Mouse (Mus musculus): Measurements from ENCODE around the gene Exoc6b. TPM values are rescaled to one million over a fixed set of nuclear protein-coding genes. Genes with fewer than 3 reads are reported as not detected.

Exoc6b gene
- total RNA-seq, 1 experiment = 19.8 TPM

DNA sequence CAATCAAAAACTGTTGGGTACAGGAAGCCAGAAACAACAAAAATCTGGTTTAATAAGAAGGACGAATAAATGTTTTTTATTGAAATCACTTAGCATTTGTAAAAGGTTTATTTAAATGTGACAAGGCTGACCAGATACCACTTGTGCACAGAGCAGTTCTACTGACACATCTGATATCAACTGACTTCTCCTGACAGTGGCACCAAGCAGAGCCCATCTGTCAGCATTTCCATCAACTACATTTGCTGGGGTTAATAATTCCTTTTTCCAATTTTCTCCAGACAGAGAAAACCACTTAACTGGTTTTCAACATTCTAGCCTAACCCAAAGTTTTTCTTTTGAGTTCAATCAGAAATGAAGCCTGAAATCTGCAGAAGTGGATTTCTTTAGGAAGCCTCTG, 100.8 kb downstream of the Exoc6b start:
- TF ChIP-seq HCFC1 (IDR thresholded peaks at IDR 0.05; ENCODE audit: borderline replicate concordance, insufficient read depth, low read length) = no peak
- no peak for TF ChIP-seq MAFK (IDR thresholded peaks at IDR 0.05; ENCODE audit: insufficient read depth, low read depth, low read length)
- in situ Hi-C loops (cut with MboI; ENCODE audit: low sequenced_read_pairs in 2 of 2, unreplicated experiment in 2 of 2) = no loop called here
- Histone ChIP-seq H3K36me3 (ENCODE audit: control insufficient read depth, insufficient read depth, low read length, poor library complexity, severe bottlenecking) (no peaks in the 10 kb centered on the region), H3K27ac (ENCODE audit: insufficient read depth, low read depth, low read length, poor library complexity, severe bottlenecking) (no peak overlapping the region), H3K9ac (ENCODE audit: insufficient read depth, low read depth, low read length, poor library complexity, severe bottlenecking) (no peak overlapping the region), H3K4me3 (ENCODE audit: insufficient read depth in 1 of 2, low read depth in 1 of 2, low read length in 2 of 2, poor library complexity in 1 of 2, severe bottlenecking in 1 of 2) (no peak overlapping the region), H3K4me1 (ENCODE audit: control insufficient read depth in 2 of 2, insufficient read depth in 2 of 2, low read length in 2 of 2, poor library complexity in 1 of 2) (no peaks in the 10 kb centered on the region), H3K9me3 (ENCODE audit: control insufficient read depth, insufficient read depth, low read depth, low read length) (no peaks in the 10 kb centered on the region)
- no peak for DNase-seq (ENCODE audit: low read depth, low spot score)

DNA sequence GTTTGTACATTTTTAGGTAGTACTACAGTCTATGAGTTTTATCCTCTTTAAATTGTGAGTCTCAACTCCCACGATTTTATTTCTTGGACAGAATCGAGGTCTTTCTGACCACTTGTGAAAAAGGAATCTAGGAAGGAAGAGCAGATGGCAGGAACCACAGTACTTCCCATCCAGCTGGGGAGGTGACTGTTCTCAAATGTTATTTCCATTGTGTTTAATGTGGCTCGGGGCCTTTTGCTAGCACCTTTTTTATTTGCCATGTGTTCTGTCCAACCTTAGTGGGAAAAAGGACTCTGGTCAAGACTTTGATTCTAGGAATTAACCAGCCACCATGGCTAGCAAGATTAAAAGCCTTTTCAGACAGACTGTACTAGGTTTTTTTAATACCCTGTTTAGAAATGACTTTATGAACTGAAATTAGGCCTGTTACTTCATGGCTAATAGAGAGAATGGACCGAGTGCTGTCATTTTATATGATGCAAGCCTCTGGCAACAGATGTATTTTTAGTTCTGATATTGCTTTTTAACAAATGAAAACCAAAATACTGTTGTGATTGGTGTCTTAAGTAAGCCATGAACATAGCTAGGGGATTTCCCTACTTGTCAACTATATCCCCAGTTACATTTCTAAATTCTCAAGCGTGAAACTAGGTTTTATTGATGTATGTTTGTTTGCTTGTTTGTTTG, 104.4 kb downstream of the Exoc6b start:
- no peak overlapping the region for H3K9ac ChIP-seq (ENCODE audit: insufficient read depth, low read depth, low read length, poor library complexity, severe bottlenecking)
- no peak overlapping the region for H3K4me3 ChIP-seq (ENCODE audit: insufficient read depth in 1 of 2, low read depth in 1 of 2, low read length in 2 of 2, poor library complexity in 1 of 2, severe bottlenecking in 1 of 2)
- no peak for DNase-seq (ENCODE audit: low read depth, low spot score)
- no peak overlapping the region for H3K27ac ChIP-seq (ENCODE audit: insufficient read depth, low read depth, low read length, poor library complexity, severe bottlenecking)
- H3K36me3 ChIP-seq (ENCODE audit: control insufficient read depth, insufficient read depth, low read length, poor library complexity, severe bottlenecking) = no peaks in the 10 kb centered on the region
- H3K4me1 ChIP-seq (ENCODE audit: control insufficient read depth in 2 of 2, insufficient read depth in 2 of 2, low read length in 2 of 2, poor library complexity in 1 of 2) = no peaks in the 10 kb centered on the region
- TF ChIP-seq ZNF384 (IDR thresholded peaks at IDR 0.05; ENCODE audit: low read depth, low read length) (no peak), CHD2 (IDR thresholded peaks at IDR 0.05; ENCODE audit: low read depth, low read length) (no peak), ZC3H11A (IDR thresholded peaks at IDR 0.05; ENCODE audit: borderline replicate concordance, low read depth, low read length) (no peak), MAFK (IDR thresholded peaks at IDR 0.05; ENCODE audit: insufficient read depth, low read depth, low read length) (no peak), HCFC1 (IDR thresholded peaks at IDR 0.05; ENCODE audit: borderline replicate concordance, insufficient read depth, low read length) (no peak)
- in situ Hi-C loops (cut with MboI; ENCODE audit: low sequenced_read_pairs in 2 of 2, unreplicated experiment in 2 of 2) = no loop called here
- H3K9me3 ChIP-seq (ENCODE audit: control insufficient read depth, insufficient read depth, low read depth, low read length) = no peaks in the 10 kb centered on the region

DNA sequence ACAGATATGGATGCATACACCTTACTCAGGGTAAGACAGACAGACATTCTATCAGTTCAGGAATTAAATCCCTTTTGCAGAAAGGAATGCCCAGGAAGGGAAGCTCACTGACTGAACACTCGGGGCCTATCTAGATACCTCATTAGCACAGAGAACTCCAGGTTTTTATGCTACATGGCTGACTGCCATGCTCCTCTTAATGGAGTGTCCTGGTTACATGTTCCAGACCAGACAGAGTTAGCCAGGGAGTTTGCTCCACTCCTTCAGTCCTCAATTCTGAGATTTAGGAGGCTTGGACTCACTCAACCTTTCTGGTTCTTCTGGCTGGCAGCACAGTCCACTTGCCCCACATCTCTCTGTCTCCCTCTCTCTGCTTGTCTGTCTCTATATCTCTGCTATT, 106.3 kb downstream of the Exoc6b start:
- in situ Hi-C loops (cut with MboI; ENCODE audit: low sequenced_read_pairs in 2 of 2, unreplicated experiment in 2 of 2) = no loop called here
- DNase-seq (ENCODE audit: low read depth, low spot score) = no peak
- H3K27ac ChIP-seq (ENCODE audit: insufficient read depth, low read depth, low read length, poor library complexity, severe bottlenecking) = no peak overlapping the region
- no peaks in the 10 kb centered on the region for H3K36me3 ChIP-seq (ENCODE audit: control insufficient read depth, insufficient read depth, low read length, poor library complexity, severe bottlenecking)
- H3K9me3 ChIP-seq (ENCODE audit: control insufficient read depth, insufficient read depth, low read depth, low read length) = no peaks in the 10 kb centered on the region
- no peak overlapping the region for H3K4me3 ChIP-seq (ENCODE audit: insufficient read depth in 1 of 2, low read depth in 1 of 2, low read length in 2 of 2, poor library complexity in 1 of 2, severe bottlenecking in 1 of 2)
- TF ChIP-seq ZNF384 (IDR thresholded peaks at IDR 0.05; ENCODE audit: low read depth, low read length) (no peak), CHD2 (IDR thresholded peaks at IDR 0.05; ENCODE audit: low read depth, low read length) (no peak), MAFK (IDR thresholded peaks at IDR 0.05; ENCODE audit: insufficient read depth, low read depth, low read length) (no peak), HCFC1 (IDR thresholded peaks at IDR 0.05; ENCODE audit: borderline replicate concordance, insufficient read depth, low read length) (no peak), ZC3H11A (IDR thresholded peaks at IDR 0.05; ENCODE audit: borderline replicate concordance, low read depth, low read length) (no peak)
- no peaks in the 10 kb centered on the region for H3K4me1 ChIP-seq (ENCODE audit: control insufficient read depth in 2 of 2, insufficient read depth in 2 of 2, low read length in 2 of 2, poor library complexity in 1 of 2)
- H3K9ac ChIP-seq (ENCODE audit: insufficient read depth, low read depth, low read length, poor library complexity, severe bottlenecking) = no peak overlapping the region

DNA sequence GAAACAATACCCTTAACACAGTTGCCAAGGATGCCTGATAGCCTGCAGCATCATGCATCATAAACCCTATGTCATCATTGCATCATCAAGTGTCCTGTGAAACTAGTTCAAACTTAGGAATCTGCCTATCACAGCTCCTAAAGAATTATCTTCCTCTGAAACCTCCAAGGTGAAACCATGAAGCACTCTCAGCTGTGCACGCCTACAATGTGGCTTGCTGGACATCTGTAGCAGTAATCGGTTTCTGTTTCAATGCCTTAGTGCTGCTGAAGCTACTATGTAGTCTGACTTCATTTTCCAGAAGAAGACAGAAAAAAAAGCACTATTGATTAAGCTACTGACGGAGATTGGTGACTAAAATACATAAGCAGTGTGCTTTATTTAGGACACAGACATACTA, 107.5 kb downstream of the Exoc6b start:
- no peaks in the 10 kb centered on the region for H3K4me1 ChIP-seq (ENCODE audit: control insufficient read depth in 2 of 2, insufficient read depth in 2 of 2, low read length in 2 of 2, poor library complexity in 1 of 2)
- TF ChIP-seq HCFC1 (IDR thresholded peaks at IDR 0.05; ENCODE audit: borderline replicate concordance, insufficient read depth, low read length) = no peak
- TF ChIP-seq ZC3H11A (IDR thresholded peaks at IDR 0.05; ENCODE audit: borderline replicate concordance, low read depth, low read length) = no peak
- no peak for TF ChIP-seq CHD2 (IDR thresholded peaks at IDR 0.05; ENCODE audit: low read depth, low read length)
- TF ChIP-seq ZNF384 (IDR thresholded peaks at IDR 0.05; ENCODE audit: low read depth, low read length) = no peak
- TF ChIP-seq MAFK (IDR thresholded peaks at IDR 0.05; ENCODE audit: insufficient read depth, low read depth, low read length) = no peak
- H3K9ac ChIP-seq (ENCODE audit: insufficient read depth, low read depth, low read length, poor library complexity, severe bottlenecking) = no peak overlapping the region
- in situ Hi-C loops (cut with MboI; ENCODE audit: low sequenced_read_pairs in 2 of 2, unreplicated experiment in 2 of 2) = no loop called here
- no peak overlapping the region for H3K27ac ChIP-seq (ENCODE audit: insufficient read depth, low read depth, low read length, poor library complexity, severe bottlenecking)
- DNase-seq (ENCODE audit: low read depth, low spot score) = no peak
- no peak overlapping the region for H3K4me3 ChIP-seq (ENCODE audit: insufficient read depth in 1 of 2, low read depth in 1 of 2, low read length in 2 of 2, poor library complexity in 1 of 2, severe bottlenecking in 1 of 2)
- H3K9me3 ChIP-seq (ENCODE audit: control insufficient read depth, insufficient read depth, low read depth, low read length) = no peaks in the 10 kb centered on the region
- H3K36me3 ChIP-seq (ENCODE audit: control insufficient read depth, insufficient read depth, low read length, poor library complexity, severe bottlenecking) = no peaks in the 10 kb centered on the region

DNA sequence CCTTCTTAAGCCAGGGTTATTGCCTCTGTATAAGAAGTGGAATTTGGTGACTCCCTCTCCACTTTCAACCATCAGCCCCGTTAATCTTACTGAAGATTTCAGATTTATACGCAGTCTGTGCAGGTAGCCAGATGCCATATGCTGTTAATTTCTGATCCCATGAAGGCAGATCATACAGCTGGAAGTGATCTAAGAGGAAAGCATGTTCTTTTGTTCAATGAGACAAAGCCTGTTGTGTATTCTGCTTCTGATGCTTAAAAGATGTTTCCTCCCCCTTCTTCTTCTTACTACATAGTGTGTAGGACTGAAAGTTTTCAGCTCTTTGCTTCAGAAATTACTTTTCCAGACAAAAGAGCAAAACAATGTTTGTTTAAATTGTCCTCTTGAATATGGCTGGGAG, 109.8 kb downstream of the Exoc6b start:
- peaks cover 0 to 2% of the 10 kb centered on the region in 2 experiments; a peak in 2 of 4 replicates for H3K4me1 ChIP-seq (ENCODE audit: control insufficient read depth in 2 of 2, insufficient read depth in 2 of 2, low read length in 2 of 2, poor library complexity in 1 of 2)
- no peaks in the 10 kb centered on the region for H3K36me3 ChIP-seq (ENCODE audit: control insufficient read depth, insufficient read depth, low read length, poor library complexity, severe bottlenecking)
- H3K4me3 ChIP-seq (ENCODE audit: insufficient read depth in 1 of 2, low read depth in 1 of 2, low read length in 2 of 2, poor library complexity in 1 of 2, severe bottlenecking in 1 of 2) = no peak overlapping the region
- in situ Hi-C loops (cut with MboI; ENCODE audit: low sequenced_read_pairs in 2 of 2, unreplicated experiment in 2 of 2) = no loop called here
- no peaks in the 10 kb centered on the region for H3K9me3 ChIP-seq (ENCODE audit: control insufficient read depth, insufficient read depth, low read depth, low read length)
- no peak overlapping the region for H3K27ac ChIP-seq (ENCODE audit: insufficient read depth, low read depth, low read length, poor library complexity, severe bottlenecking)
- no peak for DNase-seq (ENCODE audit: low read depth, low spot score)
- H3K9ac ChIP-seq (ENCODE audit: insufficient read depth, low read depth, low read length, poor library complexity, severe bottlenecking) = no peak overlapping the region
- no peak for TF ChIP-seq ZC3H11A (IDR thresholded peaks at IDR 0.05; ENCODE audit: borderline replicate concordance, low read depth, low read length)
- TF ChIP-seq CHD2 (IDR thresholded peaks at IDR 0.05; ENCODE audit: low read depth, low read length) = no peak
- no peak for TF ChIP-seq ZNF384 (IDR thresholded peaks at IDR 0.05; ENCODE audit: low read depth, low read length)
- TF ChIP-seq MAFK (IDR thresholded peaks at IDR 0.05; ENCODE audit: insufficient read depth, low read depth, low read length) = no peak
- TF ChIP-seq HCFC1 (IDR thresholded peaks at IDR 0.05; ENCODE audit: borderline replicate concordance, insufficient read depth, low read length) = no peak

Data from ES-E14 (cell line).